Mouse (Mus musculus) left cerebral cortex, adult 18-20 months (tissue): ENCODE data around the gene Anp32b. TPM values are rescaled to one million over a fixed set of nuclear protein-coding genes. Genes with fewer than 3 reads are reported as not detected.

ENCODE experiments used
- DNase-seq, 2 experiments: peaks; one replicate each; pipeline ENCODE4 v3.0.0; 2021 to 2022; ENCODE audit warnings: low spot score in 2 of 2, mixed read lengths in 1 of 2
- total RNA-seq, 2 experiments: library from RNA; stranded (reverse); gene quantifications; 2 replicates each; pipeline ENCODE4 v1.2.3; 2021

Gene Anp32b
- total RNA-seq, 2 experiments from 2014 or later = 41.5 to 45.7 TPM

DNA sequence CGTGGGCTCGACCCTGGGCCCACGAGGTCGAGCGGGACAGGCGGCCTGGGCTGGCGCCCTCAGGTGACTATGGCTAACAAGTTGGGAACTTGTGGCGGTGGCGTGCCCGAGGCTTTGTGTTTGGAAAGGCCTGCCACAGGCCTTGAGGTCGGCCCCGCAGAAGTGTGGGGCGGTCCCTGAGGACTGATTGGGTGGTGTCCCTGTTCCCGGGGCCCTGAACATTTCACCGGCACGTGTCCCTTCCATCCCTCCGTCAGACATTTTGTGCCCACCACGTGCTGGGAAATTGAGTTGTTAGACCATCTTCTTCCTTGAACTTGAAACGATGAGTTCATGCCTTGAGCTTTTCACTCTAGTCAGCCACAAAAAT lies 1.8 kb downstream of the Anp32b start:
- peak; percentile 9 to 11 for DNase-seq

GRCm38 (mm10) chr4:46452855-46453719 lies 2.4 kb downstream of the Anp32b start:
- DNase-seq = no peak

- no peak for DNase-seq
Measured at GRCm38 (mm10) chr4:46454097-46454864, 3.6 kb downstream of the Anp32b start.

- no peak for DNase-seq
Measured at GRCm38 (mm10) chr4:46456762-46457161, 6.1 kb downstream of the Anp32b start.

DNA sequence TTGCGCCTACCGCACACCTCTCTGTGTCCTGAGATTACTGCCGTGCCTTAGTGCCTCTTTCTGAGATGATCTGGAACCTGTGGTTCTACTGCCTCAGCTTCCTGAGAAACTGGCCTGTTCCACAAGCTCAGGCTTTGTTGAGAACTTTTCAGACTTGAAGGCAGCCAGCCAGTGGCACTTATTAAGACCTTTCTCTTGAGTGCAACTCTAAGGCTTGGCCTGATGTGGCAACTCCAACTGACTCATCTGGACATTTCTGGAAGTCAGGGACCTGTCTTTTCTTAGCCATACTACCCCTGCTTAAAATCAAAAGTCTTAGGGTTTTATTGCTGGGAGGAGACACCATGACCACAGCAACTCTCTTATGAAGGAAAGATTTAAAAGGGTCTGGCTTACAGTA lies 6.5 kb downstream of the Anp32b start:
- DNase-seq = no peak

DNA sequence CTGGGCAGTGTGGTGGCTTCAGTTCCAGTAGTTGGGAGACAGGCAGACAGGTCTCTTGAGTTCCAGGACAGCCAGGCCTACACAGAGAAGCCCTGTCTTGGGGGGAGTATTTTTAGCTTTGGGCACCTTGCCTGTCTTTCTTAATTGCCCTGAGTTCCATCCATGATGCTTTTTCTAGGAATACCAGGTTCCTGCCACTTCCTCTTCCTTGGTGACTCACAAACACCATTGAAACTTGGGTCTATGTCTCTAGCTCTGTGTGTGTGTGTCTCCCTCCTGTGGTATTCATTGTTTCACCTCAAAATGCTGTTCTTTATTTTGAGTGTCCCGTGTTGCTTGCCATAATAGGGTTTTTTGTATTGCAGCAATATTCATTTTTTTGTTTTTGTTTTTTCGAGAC lies 7.7 kb downstream of the Anp32b start:
- DNase-seq = no peak

DNA sequence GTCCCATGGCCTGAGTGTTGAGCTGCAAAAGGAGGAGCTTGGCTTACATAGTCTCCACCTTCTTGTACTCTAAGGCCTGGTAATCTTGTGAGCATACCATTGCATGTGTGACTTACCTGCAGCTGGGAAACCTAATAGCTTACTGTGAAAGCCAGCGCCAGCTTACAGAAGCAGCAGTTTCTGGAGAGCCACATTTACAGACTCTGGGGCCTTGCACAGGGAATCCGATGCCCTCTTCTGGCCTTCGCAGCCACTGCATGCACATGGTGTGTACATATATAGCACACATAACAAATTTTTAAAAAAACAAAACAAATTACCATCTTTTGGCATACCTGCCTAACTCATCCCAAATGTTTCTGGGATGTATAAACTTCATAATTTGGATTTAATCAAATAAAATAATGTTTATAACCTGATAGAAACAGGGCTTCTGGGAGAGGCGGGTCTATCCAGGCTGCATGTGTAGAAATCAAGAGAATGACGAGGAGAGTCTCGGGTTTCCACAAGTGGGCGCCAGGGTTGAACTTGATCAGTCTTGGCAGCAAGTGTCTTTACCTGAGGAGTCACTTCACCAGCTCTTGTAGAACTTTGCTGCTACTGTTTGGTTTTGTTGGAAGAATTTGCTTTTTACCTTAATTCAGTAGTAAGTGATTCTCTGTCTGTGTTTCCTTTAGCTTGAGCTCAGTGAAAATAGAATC lies 12.6 kb downstream of the Anp32b start:
- peak in 1 of 2 experiments; percentile 13 for DNase-seq

GRCm38 (mm10) chr4:46465740-46466139 lies 15.0 kb downstream of the Anp32b start:
- no peak for DNase-seq

DNA sequence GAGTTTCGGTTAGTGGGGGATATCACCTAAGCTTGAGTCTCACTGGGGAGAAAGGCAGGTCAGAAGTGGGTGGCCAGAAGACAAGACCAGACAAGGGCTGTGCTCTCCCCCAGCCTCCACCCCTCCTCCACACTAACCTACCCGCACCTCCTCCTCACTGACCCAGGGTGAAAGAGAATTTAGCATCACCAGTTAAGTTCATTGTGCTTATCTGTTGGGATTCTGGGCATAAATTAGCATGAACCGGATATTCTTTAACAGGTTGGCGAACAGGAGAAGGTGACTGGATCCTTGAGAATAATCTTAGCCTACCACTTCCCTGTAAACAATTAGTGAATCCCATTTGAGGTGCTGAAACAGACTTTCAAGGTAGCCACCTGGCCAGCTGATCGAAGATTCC lies 24.4 kb downstream of the Anp32b start:
- DNase-seq = no peak

- no peak for DNase-seq
Measured at GRCm38 (mm10) chr4:46479081-46479480, 28.4 kb downstream of the Anp32b start.

GRCm38 (mm10) chr4:46485696-46486417 lies 35.2 kb downstream of the Anp32b start:
- peak in 1 of 2 experiments; percentile 33 for DNase-seq

DNA sequence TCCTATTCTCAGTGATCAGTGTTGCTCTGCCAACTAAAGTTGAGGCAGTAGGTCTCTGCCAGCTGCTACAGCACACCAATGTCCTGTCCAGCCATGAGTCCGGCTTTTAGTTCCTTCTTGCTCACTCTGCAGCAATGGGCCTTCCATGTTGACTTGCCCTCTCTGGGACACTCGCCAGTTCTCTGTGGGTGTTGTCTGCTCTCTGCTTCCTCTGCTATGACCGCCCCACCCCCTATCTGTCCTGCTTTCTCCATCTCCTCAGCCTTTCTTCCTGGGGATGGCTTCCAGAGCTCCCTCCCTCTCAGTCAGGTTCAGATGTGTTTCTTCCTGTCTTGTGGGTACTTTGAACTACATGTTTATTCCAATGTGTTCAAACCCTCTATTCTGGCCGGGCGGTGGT lies 36.6 kb downstream of the Anp32b start:
- no peak for DNase-seq

GRCm38 (mm10) chr4:46489028-46489925 lies 38.6 kb downstream of the Anp32b start, which contains the start of gene Nans:
TSS of gene Nans (plus strand) at chr4:46489248.
- peak; percentile 88 to 96 for DNase-seq

- no peak for DNase-seq
Measured at GRCm38 (mm10) chr4:46493071-46493470, 42.4 kb downstream of the Anp32b start.

- DNase-seq = no peak
Measured at GRCm38 (mm10) chr4:46495543-46495942, 44.8 kb downstream of the Anp32b start.

DNA sequence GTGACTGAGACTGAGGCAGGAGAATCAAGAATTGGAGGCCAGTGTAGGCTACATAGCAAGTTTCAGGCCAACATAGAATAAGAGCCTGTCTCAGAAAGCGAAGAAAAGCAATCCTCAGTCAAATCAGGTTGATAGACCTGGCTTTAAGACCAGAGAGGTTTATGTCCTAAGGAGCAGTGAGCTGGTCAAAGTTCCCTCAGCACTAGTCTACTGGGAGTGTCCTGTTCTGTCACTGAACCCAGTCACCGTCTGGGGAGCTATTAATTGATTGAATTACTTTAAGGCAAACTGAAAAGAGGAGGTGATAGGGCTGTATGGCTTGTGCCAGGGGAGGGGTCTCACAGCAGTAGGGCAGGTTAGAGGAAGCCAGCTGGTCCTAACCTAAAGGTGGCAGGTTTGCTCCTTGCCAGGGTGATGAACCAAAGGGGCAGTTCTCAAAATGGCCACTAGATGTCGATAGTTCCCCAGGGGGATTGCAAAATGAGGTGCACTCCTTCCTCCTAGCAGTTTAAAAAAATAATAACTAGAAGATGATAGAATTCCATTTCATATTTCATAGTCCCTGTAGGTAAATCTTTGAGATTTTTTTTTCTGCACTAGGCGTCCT lies 46.7 kb downstream of the Anp32b start:
- DNase-seq = peak; percentile 71 to 85

- DNase-seq = no peak
Measured at GRCm38 (mm10) chr4:46498511-46498910, 47.8 kb downstream of the Anp32b start.

DNA sequence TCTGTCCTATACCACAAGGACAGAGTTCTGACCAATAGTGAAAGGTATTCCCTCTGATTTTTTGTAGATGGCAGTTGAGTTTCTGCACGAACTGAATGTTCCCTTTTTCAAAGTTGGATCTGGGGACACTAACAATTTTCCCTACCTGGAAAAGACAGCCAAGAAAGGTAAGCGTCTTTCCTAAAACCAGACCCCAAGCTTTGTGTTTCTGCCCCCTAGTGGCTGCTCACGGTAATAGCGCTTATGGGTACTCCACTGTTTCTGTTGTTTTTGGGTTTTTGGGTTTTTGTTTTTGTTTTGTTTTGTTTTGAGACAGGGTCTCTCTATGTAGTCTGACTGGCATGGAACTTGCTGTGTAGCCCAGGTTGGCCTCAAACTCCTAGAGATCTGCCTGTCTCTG lies 48.3 kb downstream of the Anp32b start:
- peak; percentile 39 to 61 for DNase-seq
